Mouse (Mus musculus) WW6 (cell line): ENCODE data around the gene Maats1.
"Not testable (repeated sequence)": the region's sequence is repeated elsewhere in the genome, so short reads cannot be mapped to it uniquely, and the experiment has no call there.

Experiments used
- DNase-seq: peaks from one replicate; pipeline ENCODE4 v3.0.0-alpha.2; 2013; ENCODE audit warnings: low read depth, low spot score

The Maats1 gene

GRCm38 (mm10) chr16:38348217-38348761 lies 6.3 kb upstream of the Maats1 start:
- no peak for DNase-seq

- no peak for DNase-seq
Observed at GRCm38 (mm10) chr16:38347588-38347987, 5.6 kb upstream of the Maats1 start.

GRCm38 (mm10) chr16:38346529-38347325 lies 4.8 kb upstream of the Maats1 start, which contains the start of the genes Cox17 and Gm21987:
Gene Cox17, plus strand, starts transcription at chr16:38346991.
Gene Gm21987, plus strand, starts transcription at chr16:38347040.
- peak; percentile 72 for DNase-seq

GRCm38 (mm10) chr16:38344941-38345725 lies 3.2 kb upstream of the Maats1 start:
- no peak for DNase-seq

- not testable (repeated sequence) for DNase-seq
Observed at GRCm38 (mm10) chr16:38338077-38338476, 3.9 kb downstream of the Maats1 start.

- DNase-seq, result no peak
Observed at GRCm38 (mm10) chr16:38334431-38334830, 7.5 kb downstream of the Maats1 start.

GRCm38 (mm10) chr16:38329340-38329739 lies 12.6 kb downstream of the Maats1 start:
- DNase-seq, result no peak

- DNase-seq, result no peak
Observed at GRCm38 (mm10) chr16:38326778-38327397, 15.1 kb downstream of the Maats1 start.

- DNase-seq, result no peak
Observed at GRCm38 (mm10) chr16:38324311-38324710, 17.6 kb downstream of the Maats1 start.

GRCm38 (mm10) chr16:38321452-38321935 lies 20.4 kb downstream of the Maats1 start:
- no peak for DNase-seq

GRCm38 (mm10) chr16:38319087-38319486 lies 22.9 kb downstream of the Maats1 start:
- DNase-seq, result no peak

GRCm38 (mm10) chr16:38318492-38318891 lies 23.5 kb downstream of the Maats1 start:
- DNase-seq, result no peak

GRCm38 (mm10) chr16:38308195-38308594 lies 33.7 kb downstream of the Maats1 start:
- no peak for DNase-seq

GRCm38 (mm10) chr16:38307651-38308050 lies 34.3 kb downstream of the Maats1 start:
- no peak for DNase-seq

GRCm38 (mm10) chr16:38307221-38307605 lies 34.7 kb downstream of the Maats1 start:
- DNase-seq, result no peak

- DNase-seq, result no peak
Observed at GRCm38 (mm10) chr16:38306571-38307220, 35.2 kb downstream of the Maats1 start.

- no peak for DNase-seq
Observed at GRCm38 (mm10) chr16:38304460-38305194, 37.3 kb downstream of the Maats1 start.

GRCm38 (mm10) chr16:38302367-38302766 lies 39.6 kb downstream of the Maats1 start:
- no peak for DNase-seq

- DNase-seq, result no peak
Observed at GRCm38 (mm10) chr16:38298410-38298809, 43.5 kb downstream of the Maats1 start.

- no peak for DNase-seq
Observed at GRCm38 (mm10) chr16:38295349-38295930, 46.5 kb downstream of the Maats1 start.
